Mouse (Mus musculus) stomach, embryonic 16.5 days (tissue): ENCODE data around the gene Iqgap3. TPM values are rescaled to one million over a fixed set of nuclear protein-coding genes. Genes with fewer than 3 reads are reported as not detected.

Source experiments
- ATAC-seq: fragments of 200-750 bp; cut with Nextera tagmentation; 2 replicates; pipeline ENCODE4 v1.8.0; 2017; ENCODE audit warnings: moderate number of reproducible peaks, moderate TSS enrichment; ENCODE audit not compliant: insufficient read depth, low FRiP score
- H3K27ac ChIP-seq: fragments of 300-500 bp; sonication (generic); 2 replicates; pipeline ENCODE4 v1.5.1; 2014; ENCODE audit warnings: low read length
- H3K27me3 ChIP-seq: fragments of 300-500 bp; sonication (generic); 2 replicates; pipeline ENCODE4 v1.6.1; 2014; ENCODE audit warnings: low read length, control low read depth, mixed read lengths; ENCODE audit not compliant: control insufficient read depth, insufficient read depth
- H3K36me3 ChIP-seq: fragments of 300-500 bp; sonication (generic); 2 replicates; pipeline ENCODE4 v1.6.1; 2014; ENCODE audit warnings: low read length; ENCODE audit not compliant: control insufficient read depth, insufficient read depth
- H3K4me1 ChIP-seq: fragments of 300-500 bp; sonication (generic); 2 replicates; pipeline ENCODE4 v1.6.1; 2014; ENCODE audit warnings: low read length, control low read depth, mixed read lengths; ENCODE audit not compliant: control insufficient read depth, insufficient read depth
- H3K4me2 ChIP-seq: fragments of 300-500 bp; sonication (generic); 2 replicates; pipeline ENCODE4 v1.6.1; 2014; ENCODE audit warnings: low read depth, low read length, mixed read lengths
- H3K4me3 ChIP-seq: fragments of 300-500 bp; sonication (generic); replicated peaks from 2 replicates; pipeline ENCODE4 v1.5.1; 2014; ENCODE audit warnings: mild to moderate bottlenecking, low read length
- H3K9ac ChIP-seq: fragments of 300-500 bp; sonication (generic); 2 replicates; pipeline ENCODE4 v1.6.1; 2014; ENCODE audit warnings: low read length
- H3K9me3 ChIP-seq: fragments of 300-500 bp; sonication (generic); replicated peaks from 2 replicates; pipeline ENCODE4 v1.6.1; 2016; ENCODE audit warnings: low read length, control low read depth; ENCODE audit not compliant: control insufficient read depth
- WGBS: fragments of 180-500 bp; shearing (Covaris S2); extraction: QIAGEN DNeasy Blood & Tissue Kit; methylation state at CpG from one replicate; pipeline ENCODE4 v1.1.7; 2014; 5-methylcytosine and 5-hydroxymethylcytosine counted together
- polyA plus RNA-seq: library from polyadenylated mRNA; unstranded; fragments of >200 nt; fragmentation: Nextera tagmentation; extraction: Ambion mirVana; gene quantifications from 2 replicates; pipeline ENCODE4 v1.2.1, GENCODE M21; 2015

The Iqgap3 gene
- polyA plus RNA-seq, 1 experiment from 2014 or later: 17.1 TPM

- H3K4me2 ChIP-seq: no peak overlapping the region
- no peak for ATAC-seq
- WGBS: 89% methylated on average over 6 of the region's 6 CpGs
- H3K36me3 ChIP-seq: peaks cover 36% of the 10 kb centered on the region
- H3K4me1 ChIP-seq: peaks cover 7% of the 10 kb centered on the region; the same call in 1 of the 2 replicates
- H3K27ac ChIP-seq: no peak overlapping the region
- H3K4me3 ChIP-seq: no peak overlapping the region
- H3K9ac ChIP-seq: no peak overlapping the region
- H3K9me3 ChIP-seq: no peaks in the 10 kb centered on the region
- no peaks in the 10 kb centered on the region for H3K27me3 ChIP-seq
Observed at GRCm38 (mm10) chr3:88158991-88159390, 77.2 kb downstream of the Iqgap3 start.

- WGBS: 72% methylated on average over 6 of the region's 6 CpGs
- no peak for ATAC-seq
- H3K4me3 ChIP-seq: no peak overlapping the region
- H3K9me3 ChIP-seq: no peaks in the 10 kb centered on the region
- H3K27me3 ChIP-seq: no peaks in the 10 kb centered on the region
- H3K27ac ChIP-seq: no peak overlapping the region
- no peak overlapping the region for H3K4me2 ChIP-seq
- no peak overlapping the region for H3K9ac ChIP-seq
- H3K4me1 ChIP-seq: peaks cover 7% of the 10 kb centered on the region; the same call in 1 of the 2 replicates
- H3K36me3 ChIP-seq: peaks cover 41% of the 10 kb centered on the region
Observed at GRCm38 (mm10) chr3:88160856-88161255, 79.1 kb downstream of the Iqgap3 start.

DNA sequence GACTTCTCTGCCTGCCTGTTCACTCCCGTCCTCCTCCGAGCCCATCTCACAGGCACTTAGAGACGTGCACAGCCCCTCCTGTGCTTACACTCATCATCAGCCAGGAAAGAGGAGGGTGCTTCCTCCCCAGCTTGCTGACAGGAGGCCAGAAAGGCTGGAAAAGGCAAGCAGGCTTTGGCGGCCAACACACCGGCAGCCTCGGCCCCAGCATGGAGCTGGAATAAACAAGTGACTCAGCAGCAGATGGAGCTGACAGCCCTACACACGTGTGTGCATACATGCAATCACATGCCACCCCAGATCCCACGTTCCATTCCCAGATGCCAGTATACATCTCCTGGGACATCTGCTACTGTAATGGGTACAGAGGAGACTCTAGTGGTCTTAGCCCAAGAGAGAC lies 80.5 kb downstream of the Iqgap3 start:
- Histone ChIP-seq H3K27ac (no peak overlapping the region), H3K9me3 (no peaks in the 10 kb centered on the region), H3K4me3 (no peak overlapping the region), H3K36me3 (peaks cover 42% of the 10 kb centered on the region), H3K4me2 (no peak overlapping the region), H3K27me3 (no peaks in the 10 kb centered on the region), H3K4me1 (peaks cover 7% of the 10 kb centered on the region; the same call in 1 of the 2 replicates), H3K9ac (no peak overlapping the region)
- ATAC-seq: no peak
- 79% methylated on average over 8 of the region's 8 CpGs for WGBS

DNA sequence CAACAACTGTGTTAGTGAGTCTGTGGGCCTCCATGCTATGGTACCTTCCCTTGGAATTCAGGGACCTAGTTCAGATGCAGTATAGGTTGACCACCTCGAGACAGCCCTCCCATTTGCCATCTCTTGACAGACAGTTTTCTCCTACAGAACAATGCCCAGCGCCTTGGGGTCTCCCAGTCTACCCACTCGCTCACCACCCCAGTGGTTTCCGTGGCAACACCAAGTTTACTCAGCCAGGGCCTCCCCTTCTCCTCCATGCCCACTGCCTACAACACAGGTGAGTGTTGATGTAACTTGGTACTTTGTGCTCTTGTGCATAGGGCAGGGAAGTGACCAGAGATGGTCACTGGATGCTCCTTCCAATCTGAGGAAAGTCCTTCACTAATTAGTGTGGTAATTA lies 81.0 kb downstream of the Iqgap3 start:
- Histone ChIP-seq H3K9ac (no peak overlapping the region), H3K27ac (no peak overlapping the region), H3K27me3 (no peaks in the 10 kb centered on the region), H3K4me1 (peaks cover 3% of the 10 kb centered on the region; the same call in 1 of the 2 replicates), H3K4me2 (no peak overlapping the region), H3K36me3 (peaks cover 42% of the 10 kb centered on the region), H3K4me3 (no peak overlapping the region), H3K9me3 (no peaks in the 10 kb centered on the region)
- WGBS: 80% methylated on average over 4 of the region's 4 CpGs
- no peak for ATAC-seq

- Histone ChIP-seq H3K4me2 (no peak overlapping the region), H3K27me3 (no peaks in the 10 kb centered on the region), H3K4me1 (no peaks in the 10 kb centered on the region), H3K4me3 (no peak overlapping the region), H3K27ac (no peak overlapping the region), H3K36me3 (peaks cover 39% of the 10 kb centered on the region), H3K9ac (no peak overlapping the region), H3K9me3 (no peaks in the 10 kb centered on the region)
- no peak for ATAC-seq
- WGBS: 79% methylated on average over 3 of the region's 3 CpGs
Observed at GRCm38 (mm10) chr3:88163847-88164246, 82.1 kb downstream of the Iqgap3 start.

- WGBS: 87% methylated on average over 3 of the region's 3 CpGs
- H3K4me3 ChIP-seq: no peak overlapping the region
- H3K4me1 ChIP-seq: no peaks in the 10 kb centered on the region
- H3K27me3 ChIP-seq: no peaks in the 10 kb centered on the region
- H3K27ac ChIP-seq: no peak overlapping the region
- no peaks in the 10 kb centered on the region for H3K9me3 ChIP-seq
- no peak overlapping the region for H3K9ac ChIP-seq
- ATAC-seq: no peak
- no peak overlapping the region for H3K4me2 ChIP-seq
- H3K36me3 ChIP-seq: peaks cover 37% of the 10 kb centered on the region
Observed at GRCm38 (mm10) chr3:88164263-88164662, 82.5 kb downstream of the Iqgap3 start.

DNA sequence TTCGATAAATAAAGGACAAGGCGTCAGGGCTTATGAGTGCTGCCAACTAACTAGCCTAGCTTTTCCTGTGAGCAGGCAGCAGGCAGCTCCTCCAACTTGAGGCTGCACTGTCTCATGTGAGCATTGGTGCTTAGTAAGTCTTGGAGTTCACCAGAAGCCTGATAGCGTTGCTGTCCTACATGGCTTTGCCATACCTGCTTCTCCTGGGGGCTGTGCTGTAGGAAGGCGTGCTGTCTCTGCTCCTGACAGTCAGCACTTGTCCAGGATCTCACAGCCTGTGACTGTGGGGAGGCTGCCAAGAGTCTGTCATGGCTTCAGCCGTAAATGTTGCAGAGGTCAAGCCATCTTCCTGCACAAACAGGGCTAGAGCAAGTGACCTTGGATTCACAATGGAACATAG lies 84.3 kb downstream of the Iqgap3 start:
- 85% methylated on average over 5 of the region's 5 CpGs for WGBS
- Histone ChIP-seq H3K4me1 (no peaks in the 10 kb centered on the region), H3K9me3 (no peaks in the 10 kb centered on the region), H3K9ac (no peak overlapping the region), H3K27me3 (no peaks in the 10 kb centered on the region), H3K36me3 (peaks cover 33% of the 10 kb centered on the region), H3K27ac (no peak overlapping the region), H3K4me3 (no peak overlapping the region), H3K4me2 (no peak overlapping the region)
- ATAC-seq: no peak

DNA sequence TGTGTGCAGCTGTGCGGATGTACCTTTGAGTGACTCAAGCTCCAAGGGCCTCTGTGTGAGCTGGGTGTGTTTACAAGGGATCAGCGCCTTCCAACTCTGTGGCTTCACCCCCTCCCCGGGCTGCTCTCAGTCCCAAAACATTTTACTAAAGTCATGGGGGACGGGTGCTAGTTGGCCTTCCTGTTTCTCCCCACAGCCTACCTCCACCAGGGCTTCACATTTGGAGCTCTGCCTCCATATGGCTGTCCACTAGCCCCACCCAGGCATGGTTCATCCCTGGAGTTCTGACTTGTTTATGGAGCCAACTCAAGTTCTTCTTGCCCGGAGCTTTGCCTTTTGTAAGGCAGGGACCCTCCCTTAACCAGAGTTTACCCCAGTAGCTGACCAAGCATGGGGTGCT lies 88.6 kb downstream of the Iqgap3 start:
- H3K36me3 ChIP-seq: peaks cover 19% of the 10 kb centered on the region; the same call in 1 of the 2 replicates
- no peaks in the 10 kb centered on the region for H3K4me1 ChIP-seq
- no peak overlapping the region for H3K4me2 ChIP-seq
- WGBS: 86% methylated on average over 5 of the region's 5 CpGs
- ATAC-seq: no peak
- no peak overlapping the region for H3K27ac ChIP-seq
- H3K9ac ChIP-seq: no peak overlapping the region
- H3K9me3 ChIP-seq: no peaks in the 10 kb centered on the region
- H3K4me3 ChIP-seq: no peak overlapping the region
- H3K27me3 ChIP-seq: no peaks in the 10 kb centered on the region
